Mouse (Mus musculus): ENCODE measurements around the gene Atg4a.

Atg4a gene

DNA sequence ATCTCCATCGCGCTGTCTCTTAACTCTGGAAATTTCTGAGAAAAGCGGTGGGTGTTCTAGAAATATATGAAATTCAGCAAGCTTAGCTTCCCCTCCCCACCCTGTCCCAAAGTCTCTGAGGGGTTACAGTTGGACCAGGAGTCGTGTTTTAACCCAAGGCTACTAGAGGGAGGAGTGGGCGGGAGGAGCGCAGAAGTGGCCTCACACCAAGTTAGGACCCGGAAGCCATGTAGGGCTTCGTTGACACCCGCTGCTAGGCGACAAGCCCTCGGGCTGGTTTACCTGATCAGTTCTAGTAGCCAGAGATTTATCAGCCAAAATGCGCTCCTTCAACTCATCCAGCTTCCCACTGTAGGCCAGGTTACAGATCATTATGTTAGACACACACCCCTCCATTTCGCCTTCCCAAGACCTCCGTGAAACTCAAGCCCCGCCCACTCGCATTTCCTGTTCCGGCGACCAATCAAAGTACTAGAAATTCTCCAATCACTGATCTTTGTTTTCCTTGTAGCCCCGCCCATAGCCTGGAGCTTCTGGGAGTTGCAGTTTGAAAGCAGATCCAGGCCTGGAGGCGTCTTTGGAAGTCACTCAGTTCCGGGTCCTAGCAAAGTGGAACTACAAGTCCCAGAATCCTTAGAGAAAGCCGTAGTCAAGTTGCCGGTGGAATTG is at the start of gene Atg4a, which contains the start of gene Psmd10:
TSS of gene Atg4a (plus strand) at position 636 of the 669 bp plus-strand sequence.
TSS of gene Psmd10 (minus strand) at position 457 of the 669 bp plus-strand sequence.
- DNase-seq (ENCODE audit: low spot score), result peak; percentile 68

DNA sequence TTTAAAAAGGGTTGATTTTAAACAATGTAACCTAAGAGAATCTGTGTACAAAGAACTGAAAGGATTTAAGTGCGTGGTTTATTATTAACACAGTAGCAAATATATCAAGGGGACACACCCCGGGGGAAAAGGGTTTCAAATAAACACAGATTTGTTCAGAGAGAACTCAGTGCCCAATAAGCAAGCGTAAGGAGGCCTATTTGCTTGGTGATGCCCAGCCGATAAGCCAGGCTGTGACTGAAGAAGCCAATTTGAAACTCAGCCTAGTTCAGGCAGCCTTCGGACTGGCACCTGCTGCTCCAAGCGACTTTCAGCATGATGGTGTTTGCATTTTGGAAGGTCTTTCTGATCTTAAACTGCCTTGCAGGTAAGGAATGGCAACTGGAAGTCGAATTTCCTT is 49.3 kb upstream of the Atg4a start, which contains the start of gene Vsig1:
TSS of gene Vsig1 (plus strand) at position 249 of the 400 bp plus-strand sequence.
- DNase-seq (ENCODE audit: low spot score), result no peak

DNA sequence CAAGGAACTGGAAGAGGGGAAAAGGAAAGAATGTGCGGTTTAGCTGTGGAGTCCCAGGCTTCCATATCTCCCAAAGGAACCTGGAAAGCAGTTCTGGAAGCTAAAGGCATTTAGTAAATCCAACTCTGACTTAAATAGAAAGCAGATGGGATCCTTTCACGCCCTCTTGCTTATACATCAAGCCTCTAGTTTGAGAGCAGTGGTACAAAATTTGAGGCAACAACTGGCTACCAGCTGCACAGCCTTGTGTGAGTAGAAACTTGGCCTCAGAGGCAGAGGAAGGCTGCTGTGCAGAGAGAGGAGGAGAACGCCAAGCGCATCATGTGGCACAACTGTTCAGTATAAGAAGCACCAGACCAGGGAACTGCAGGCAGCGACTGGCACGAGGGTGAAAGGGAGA is 35.4 kb upstream of the Atg4a start:
- DNase-seq (ENCODE audit: low spot score), result no peak

DNA sequence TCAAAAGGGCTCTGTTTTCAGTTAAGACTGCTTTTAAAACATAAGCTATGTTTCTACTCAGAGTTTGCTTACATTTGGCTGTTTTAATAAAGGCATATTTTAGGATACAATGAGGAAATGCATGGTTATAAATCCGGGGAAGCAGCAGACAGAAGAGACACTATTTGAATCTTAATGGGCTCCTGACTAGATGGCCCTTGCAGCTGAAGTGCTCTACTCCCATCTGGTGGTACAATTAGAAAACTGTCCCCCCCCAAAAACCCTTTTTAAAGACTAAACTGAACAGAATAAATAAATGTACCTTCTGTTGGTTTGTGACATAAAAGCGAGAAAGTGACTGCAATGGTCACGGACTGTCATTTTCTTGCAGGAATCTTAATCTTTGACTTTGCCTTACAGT is 24.6 kb upstream of the Atg4a start:
- no peak for DNase-seq (ENCODE audit: low spot score)

DNA sequence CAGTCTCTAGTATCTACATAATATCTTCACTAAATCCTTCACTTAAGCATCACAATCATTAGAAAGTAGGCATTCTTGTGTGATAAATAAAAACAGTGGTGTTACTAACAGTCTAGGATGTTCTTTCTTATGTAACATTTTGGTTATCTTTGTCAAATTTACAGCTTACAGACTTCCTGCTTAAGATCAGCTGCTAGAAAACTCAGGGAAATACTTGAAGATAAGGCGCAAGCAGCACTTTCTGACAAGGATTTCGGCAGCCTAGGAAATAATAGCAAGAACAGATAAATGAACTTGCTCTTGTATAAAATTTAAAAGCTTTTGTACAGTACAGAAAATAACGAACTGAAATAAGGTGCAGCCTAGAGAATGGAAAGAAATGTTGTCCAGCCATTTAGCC is 23.4 kb upstream of the Atg4a start:
- no peak for DNase-seq (ENCODE audit: low spot score)

DNA sequence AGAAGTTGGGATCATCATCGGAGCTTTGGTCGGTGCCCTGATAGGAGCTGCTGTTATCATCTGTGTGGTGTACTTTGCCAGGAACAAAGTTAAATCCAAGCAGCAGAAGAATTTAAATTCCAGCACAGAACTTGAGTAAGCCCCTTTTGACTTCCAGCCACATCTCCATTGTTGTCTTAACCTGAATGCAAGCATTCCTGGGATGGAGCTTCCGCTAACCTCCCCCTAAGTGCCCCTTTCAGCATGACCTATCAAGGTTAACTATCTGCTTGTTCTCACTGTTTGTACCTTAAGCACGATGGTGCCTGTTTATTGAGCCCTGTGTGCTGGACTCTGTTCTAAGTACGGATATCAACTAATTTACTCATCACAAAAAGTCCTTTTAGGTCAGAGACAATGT is 20.4 kb upstream of the Atg4a start:
- no peak for DNase-seq (ENCODE audit: low spot score)

DNA sequence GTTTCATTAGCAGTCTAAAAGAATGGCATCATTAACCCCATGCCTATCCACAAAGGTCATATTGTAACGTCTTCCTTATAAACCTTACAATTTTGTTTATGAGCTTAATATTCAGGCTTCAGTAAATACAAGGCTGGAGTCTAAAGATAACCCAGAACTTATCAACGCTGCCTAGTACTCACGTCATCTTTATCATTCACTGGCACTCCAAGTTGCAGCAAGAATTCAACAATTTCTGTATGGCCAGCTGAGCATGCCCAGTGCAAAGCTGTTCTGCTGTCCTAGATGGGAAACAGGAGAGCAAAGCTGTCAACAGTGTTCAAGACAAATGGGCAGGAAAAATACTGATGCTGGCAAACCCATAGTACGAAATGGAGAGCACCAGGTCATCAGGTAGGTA is 3.1 kb upstream of the Atg4a start:
- no peak for DNase-seq (ENCODE audit: low spot score)

DNA sequence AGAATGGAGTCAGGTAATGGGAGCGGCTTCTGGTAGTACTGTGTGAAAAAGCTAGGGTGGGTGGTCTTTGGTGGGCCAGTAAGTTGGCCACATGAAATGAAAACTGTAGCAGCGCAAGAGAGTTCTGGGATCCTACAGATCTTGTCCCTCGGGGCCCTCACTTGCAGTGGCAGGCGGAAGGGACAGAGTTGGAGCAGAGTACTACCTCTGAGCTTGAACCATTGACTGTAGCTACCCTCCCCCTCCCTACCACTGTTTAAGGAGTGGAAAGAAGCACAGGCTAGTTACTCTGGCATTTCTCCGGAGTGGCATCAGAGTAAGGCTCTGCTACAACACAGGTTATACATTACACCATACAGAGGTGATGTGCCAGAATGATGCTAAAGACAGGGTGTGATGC is 252 bp downstream of the Atg4a start:
- no peak for DNase-seq (ENCODE audit: low spot score)

DNA sequence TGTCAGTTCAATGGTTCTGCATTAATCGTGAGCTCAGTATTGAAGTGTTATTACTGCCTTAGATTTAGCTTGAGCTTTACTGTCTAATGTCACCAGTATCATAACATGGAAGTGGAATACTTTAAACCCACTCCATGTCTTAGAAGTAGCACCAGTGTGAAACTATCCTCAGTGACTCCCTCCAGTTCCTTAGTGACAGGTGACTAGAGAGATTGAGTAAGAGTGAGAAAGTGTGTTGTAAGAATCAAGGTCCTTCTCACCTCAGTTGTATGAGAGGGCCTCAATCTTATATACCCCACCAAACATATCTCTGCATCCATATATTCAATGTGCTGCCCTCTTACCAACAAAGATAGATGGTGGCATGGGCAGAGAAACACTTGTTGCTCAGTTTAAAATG is 22.2 kb downstream of the Atg4a start:
- DNase-seq (ENCODE audit: low spot score), result no peak

DNA sequence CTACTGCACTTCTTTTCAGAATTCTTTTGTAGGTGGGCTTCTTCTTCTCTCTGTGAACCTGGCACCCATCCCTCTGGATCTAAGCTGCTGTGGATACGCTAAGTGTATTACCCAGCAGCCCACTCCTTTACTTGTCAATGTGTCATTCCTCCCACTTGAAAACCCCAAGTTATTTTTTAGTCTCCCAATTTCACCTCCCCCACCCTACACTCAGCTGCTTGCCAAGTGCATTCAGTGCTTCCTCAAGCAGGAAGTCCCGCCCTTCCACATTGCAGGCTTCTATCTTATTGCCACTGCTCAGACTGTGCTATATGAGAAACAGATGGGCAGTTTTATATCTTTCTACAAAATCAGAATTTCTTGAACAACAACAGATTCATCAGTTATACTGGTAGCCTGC is 22.8 kb downstream of the Atg4a start:
- DNase-seq (ENCODE audit: low spot score), result no peak

DNA sequence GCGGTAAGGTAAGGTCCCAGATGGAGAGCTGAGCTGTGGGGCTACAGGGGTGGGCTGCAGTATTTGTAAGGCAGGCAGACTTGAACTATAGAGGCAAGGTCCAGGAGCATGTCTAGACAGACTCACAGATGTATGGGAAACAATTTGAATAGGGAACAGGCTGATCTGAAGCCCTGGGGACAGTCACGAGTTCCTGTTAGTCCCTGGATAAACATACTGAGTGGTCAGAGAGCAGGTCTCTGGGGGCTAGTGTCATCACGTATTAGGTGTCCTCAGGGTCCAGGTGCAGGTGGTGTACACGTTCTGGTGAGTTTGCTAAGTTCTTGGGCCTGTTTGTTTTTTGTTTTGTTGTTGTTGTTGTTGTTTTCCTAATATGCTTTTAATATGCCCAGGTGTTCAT is 23.5 kb downstream of the Atg4a start:
- DNase-seq (ENCODE audit: low spot score), result no peak

DNA sequence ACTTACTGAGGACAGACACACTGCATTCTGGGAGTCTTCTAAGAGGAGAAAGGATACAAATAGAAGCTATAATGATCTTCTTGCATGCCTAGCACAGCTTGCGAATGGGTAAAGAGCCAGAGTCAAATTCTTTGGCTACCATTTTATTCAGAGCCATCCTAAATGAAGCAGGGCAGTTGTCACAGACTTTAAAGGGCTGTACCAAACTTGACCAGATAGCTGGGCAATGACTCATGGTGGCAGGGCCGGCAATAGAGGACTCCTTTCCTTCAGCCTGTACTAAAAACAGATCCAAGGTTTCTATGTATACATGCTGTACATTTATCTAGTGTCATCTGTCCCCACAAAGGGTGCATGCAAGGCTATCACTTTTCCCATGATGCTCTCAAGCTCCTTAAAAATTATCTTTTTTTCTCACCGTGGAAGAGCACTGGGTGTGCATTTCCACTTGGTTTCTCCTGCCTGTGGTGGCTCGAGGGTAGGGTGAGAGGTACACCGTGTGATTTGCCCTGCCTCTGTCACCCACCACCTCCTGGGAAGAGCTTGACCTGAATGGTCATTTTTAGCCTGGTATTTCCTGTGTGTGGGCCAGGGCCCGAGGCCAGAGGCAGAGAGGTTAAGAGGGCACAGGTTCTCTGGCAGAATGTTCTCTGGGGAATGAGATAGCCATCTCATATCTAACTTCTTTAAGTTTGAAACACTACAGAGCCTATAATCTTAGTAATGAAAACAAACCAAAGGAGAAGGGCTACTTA is 26.7 kb downstream of the Atg4a start:
- no peak for DNase-seq (ENCODE audit: low spot score)

DNA sequence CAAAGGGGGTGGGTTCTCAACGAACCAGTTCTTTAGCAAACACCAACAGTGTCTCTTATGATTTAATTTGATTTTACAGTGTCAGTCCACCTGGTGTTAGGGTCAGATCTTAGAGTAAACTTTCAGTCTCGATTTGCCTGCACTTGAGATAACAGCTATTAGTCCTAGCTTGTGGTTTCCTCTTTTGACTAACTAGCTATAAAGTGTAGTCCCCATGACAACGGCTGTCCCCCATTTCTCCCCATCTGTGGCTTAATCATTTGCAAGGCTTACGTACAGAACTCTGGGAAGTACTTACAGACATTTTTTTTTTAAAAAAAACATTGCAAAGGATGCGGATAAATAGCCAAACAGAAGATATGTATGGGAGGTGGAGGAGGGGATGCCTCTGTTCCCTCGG is 28.1 kb downstream of the Atg4a start:
- DNase-seq (ENCODE audit: low spot score), result no peak

DNA sequence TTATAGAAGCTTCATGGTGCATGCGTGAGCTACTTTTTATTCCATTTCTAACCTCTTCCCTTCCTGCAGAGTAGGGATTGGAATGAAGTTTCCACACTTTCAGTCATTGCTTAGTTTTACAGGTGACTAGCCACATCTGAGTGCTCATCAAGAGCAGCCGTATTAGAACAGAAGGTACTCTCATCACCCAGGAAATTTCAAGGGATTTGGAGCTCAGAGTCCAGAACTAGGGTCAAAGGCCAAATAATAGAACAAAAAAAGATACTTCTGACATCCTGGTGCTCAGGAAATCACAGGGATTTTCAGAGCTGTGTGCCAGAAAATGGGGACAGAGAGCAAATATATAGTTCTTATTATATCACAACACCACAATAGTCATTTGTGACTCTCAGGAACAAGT is 28.5 kb downstream of the Atg4a start:
- DNase-seq (ENCODE audit: low spot score), result no peak

DNA sequence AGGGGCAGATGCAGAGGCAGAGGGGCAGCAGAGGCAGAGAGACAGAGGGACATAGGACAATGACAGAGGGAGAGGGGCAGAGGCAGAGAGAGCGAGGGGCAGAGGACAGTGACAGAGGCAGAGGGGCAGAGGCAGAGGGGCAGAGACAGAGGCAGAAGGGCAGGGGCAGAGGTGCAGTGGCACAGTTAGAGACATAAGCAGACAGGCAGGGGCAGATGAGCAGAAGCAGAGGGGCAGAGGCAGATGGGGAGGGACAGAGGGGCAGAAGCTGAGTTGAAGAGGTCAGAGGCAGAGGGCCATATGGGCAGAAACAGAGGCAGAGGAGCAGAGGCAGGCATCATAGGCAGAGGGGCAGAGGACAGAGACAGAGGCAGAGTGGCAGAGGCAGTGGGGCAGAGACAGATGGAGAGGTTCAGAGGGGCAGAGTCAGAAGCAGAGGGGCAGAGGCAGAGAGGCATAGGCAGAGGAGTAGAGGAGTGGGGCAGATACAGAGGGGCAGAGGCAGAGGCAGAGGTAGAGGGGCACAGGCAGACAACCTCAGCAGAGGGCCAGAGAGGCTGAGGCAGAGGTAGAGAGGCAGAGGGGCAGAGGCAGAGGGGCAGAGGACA is 40.3 kb downstream of the Atg4a start:
- DNase-seq (ENCODE audit: low spot score), result no peak

DNA sequence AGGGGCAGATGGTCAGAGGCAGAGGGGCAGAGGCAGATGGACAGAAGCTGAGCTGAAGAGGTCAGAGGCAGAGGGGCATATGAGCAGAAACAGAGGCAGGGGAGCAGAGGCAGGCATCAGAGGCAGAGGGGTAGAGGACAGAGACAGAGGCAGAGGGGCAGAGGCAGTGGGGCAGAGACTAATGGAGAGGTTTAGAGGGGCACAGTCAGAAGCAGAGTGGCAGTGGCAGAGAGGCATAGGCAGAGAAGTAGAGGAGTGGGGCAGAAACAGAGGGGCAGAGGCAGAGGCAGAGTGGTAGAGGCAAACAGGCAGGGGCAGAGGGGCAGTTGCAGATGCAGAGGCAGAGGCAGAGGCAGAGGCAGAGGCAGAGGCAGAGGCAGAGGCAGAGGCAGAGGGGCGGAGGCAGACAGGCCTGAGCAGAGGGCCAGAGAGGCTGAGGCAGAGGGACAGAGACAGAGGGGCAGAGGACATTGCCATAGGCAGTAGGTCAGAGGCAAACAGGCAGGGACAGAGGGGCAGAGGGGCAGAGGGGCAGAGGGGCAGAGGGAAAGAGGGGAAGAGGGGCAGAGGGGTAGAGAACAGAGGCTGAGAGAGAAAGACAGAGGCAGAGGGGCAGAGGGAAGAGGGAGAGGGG is 41.3 kb downstream of the Atg4a start:
- no peak for DNase-seq (ENCODE audit: low spot score)

DNA sequence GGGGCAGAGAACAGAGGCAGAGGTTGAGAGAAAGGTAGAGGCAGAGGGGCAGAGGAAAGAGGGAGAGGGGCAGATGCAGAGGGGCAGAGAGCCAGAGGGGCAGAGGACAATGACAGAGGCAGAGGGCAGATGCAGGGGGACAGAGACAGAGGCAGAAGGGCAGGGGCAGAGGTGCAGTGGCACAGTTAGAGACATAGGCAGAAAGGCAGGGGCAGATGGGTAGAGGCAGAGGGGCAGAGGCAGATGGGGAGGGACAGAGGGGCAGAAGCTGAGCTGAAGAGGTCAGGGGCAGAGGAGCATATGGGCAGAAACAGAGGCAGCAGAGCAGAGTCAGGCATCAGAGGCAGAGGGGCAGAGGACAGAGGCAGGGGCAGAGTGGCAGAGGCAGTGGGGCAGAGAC is 42.2 kb downstream of the Atg4a start:
- no peak for DNase-seq (ENCODE audit: low spot score)

DNA sequence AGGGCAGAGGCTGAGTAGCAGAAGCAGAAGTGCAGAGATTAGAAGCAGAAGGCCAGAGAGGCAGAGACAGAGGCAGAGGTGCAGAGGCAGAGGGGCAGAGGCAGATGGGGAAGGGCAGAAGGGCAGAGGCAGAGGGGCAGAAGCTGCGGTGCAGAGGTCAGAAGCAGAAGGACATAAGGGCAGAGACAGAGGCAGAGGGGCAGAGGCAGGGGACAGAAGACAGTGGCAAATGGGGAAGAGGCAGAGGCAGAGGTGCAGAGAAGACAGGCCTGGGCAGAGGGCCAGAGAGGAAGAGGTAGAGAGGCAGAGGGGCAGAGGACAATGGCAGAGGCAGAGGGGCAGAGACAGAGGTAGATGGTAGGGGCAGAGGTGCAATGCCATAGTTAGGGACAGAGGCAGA is 193.0 kb downstream of the Atg4a start:
- no peak for DNase-seq (ENCODE audit: low spot score)

DNA sequence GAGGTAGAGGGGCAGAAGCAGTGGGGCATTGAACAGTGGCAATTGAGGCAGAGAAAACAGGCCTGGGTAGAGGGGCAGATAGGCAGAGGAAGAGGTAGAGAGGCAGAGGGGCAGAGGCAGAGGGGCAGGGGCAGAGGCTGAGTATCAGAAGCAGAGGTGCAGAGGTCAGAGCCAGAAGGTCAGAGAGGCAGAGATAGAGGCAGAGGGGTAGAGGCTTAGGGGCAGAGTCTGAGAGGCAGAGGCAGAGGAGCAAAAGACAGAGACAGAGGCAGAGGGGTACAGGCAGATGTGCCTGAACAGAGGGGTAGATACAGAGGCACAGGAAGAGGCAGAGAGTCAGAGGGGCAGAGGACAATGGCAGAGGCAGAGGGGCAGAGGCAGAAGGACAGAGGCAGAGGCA is 193.6 kb downstream of the Atg4a start:
- no peak for DNase-seq (ENCODE audit: low spot score)

DNA sequence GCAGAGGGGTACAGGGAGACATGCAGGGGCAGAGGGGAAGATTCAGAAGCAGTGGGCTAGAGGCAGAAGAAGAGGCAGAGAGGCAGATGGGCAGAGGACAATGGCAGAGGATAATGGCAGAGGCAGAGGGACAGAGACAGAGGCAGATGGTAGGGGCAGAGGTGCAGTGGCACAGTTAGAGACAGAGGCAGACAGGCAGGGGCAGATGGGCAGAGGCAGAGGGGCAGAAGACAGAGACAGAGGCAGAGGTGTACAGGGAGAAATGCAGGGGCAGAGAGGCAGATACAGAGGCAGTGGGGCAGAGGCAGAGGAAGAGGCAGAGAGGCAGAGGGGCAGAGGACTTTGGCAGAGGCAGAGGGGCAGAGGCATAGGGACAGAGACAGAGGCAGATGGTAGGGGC is 194.5 kb downstream of the Atg4a start:
- DNase-seq (ENCODE audit: low spot score), result no peak

DNA sequence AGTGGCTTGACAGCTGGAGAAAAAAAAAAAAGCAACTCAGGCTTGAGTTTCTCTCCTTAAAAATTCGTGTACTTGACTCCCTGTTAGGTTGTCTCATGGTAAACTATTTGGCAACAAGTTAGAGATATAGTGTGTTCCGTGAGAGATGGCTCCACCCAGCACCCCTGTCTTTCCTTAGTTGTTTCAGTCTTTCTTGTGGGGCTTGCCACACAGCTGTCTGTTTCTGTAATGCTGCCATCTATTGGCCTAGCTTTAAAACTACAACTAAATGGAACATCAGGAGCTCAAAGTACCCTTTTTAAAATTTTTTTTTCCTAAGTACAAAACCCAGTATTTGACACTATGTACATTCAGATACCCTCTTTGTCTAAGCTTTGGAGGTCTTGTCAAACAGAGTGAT is 200.0 kb downstream of the Atg4a start:
- no peak for DNase-seq (ENCODE audit: low spot score)

DNA sequence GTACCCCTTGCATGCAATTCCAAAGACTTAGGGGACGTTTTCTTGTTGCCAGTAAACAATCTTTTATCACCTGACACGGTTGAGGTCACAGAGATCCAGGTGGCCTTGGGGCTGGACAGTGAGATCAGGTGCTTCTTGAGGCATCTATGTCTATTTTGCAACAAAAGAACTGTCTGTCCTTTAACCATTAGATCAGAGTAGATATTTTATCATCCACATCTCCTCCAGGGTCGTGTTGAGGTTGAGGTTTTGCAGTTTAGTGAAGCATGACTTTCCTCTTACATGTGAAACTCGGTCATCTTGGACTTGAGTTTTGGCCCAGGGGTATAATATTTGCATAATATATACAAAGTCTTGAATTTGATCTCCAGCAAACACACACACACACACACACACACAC is 200.9 kb downstream of the Atg4a start:
- no peak for DNase-seq (ENCODE audit: low spot score)

DNA sequence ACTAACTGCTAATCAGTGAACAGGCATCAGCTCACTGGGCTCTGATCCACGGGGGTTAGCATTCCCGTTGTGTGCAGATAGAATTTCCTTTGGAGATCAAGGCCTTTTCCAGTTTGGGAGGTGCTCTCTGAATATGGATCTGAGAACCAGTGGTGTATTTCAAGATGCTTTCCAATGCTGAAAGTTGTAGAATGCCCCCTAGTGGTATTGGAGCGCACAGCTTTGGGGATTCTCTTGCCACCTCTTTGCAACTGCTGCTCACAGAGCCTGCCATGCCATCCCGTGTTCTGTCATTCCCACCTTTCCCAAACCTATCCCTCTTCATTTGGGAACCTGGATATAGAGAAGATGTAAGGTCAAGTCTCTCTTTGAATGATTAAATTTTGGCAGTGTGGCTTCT is 201.5 kb downstream of the Atg4a start:
- no peak for DNase-seq (ENCODE audit: low spot score)
